Mouse (Mus musculus) hindbrain, embryonic 11.5 days (tissue): ENCODE measurements at regions not wholly inside any gene's neighbourhood (a gene's known extent, or its start where the extent isn't known, plus 50 kb on each side); places are given as distances from the start of the nearest gene placed in this dataset.

Source experiments
- ATAC-seq: fragments of 200-750 bp; cut with Nextera tagmentation; 2 replicates; pipeline ENCODE4 v1.8.0; 2017; ENCODE audit warnings: mild to moderate bottlenecking, moderate TSS enrichment, moderate library complexity; ENCODE audit not compliant: low FRiP score
- DNase-seq: peaks from one replicate; pipeline ENCODE4 v3.0.0-alpha.2; 2015; ENCODE audit warnings: low spot score
- H3K27ac ChIP-seq: fragments of 300-500 bp; sonication (generic); 2 replicates; pipeline ENCODE4 v1.5.1; 2014; ENCODE audit warnings: mild to moderate bottlenecking, low read depth, low read length
- H3K27me3 ChIP-seq: fragments of 300-500 bp; sonication (generic); 2 replicates; pipeline ENCODE4 v1.6.1; 2014; ENCODE audit warnings: mild to moderate bottlenecking, low read length, moderate library complexity, mixed read lengths; ENCODE audit not compliant: control insufficient read depth, insufficient read depth
- H3K36me3 ChIP-seq: fragments of 300-500 bp; sonication (generic); 2 replicates; pipeline ENCODE4 v1.6.1; 2014; ENCODE audit warnings: mild to moderate bottlenecking, low read length, moderate library complexity, mixed read lengths; ENCODE audit not compliant: control insufficient read depth, insufficient read depth
- H3K4me1 ChIP-seq: fragments of 300-500 bp; sonication (generic); replicated peaks from 2 replicates; pipeline ENCODE4 v1.6.1; 2014; ENCODE audit warnings: low read length, mixed read lengths; ENCODE audit not compliant: control insufficient read depth, insufficient read depth
- H3K4me2 ChIP-seq: fragments of 300-500 bp; sonication (generic); replicated peaks from 2 replicates; pipeline ENCODE4 v1.6.1; 2014; ENCODE audit warnings: mild to moderate bottlenecking, low read depth, low read length
- H3K4me3 ChIP-seq: fragments of 300-500 bp; sonication (generic); 2 replicates; pipeline ENCODE4 v1.5.1; 2014; ENCODE audit warnings: low read depth, low read length
- H3K9ac ChIP-seq: fragments of 300-500 bp; sonication (generic); 2 replicates; pipeline ENCODE4 v1.6.1; 2014; ENCODE audit warnings: low read depth, low read length
- H3K9me3 ChIP-seq: fragments of 300-500 bp; sonication (generic); 2 replicates; pipeline ENCODE4 v1.6.1; 2016; ENCODE audit warnings: low read length; ENCODE audit not compliant: control insufficient read depth
- WGBS: fragments of 180-500 bp; shearing (Covaris S2); extraction: QIAGEN DNeasy Blood & Tissue Kit; methylation state at CpG from one replicate; pipeline ENCODE4 v1.1.7; 2014; 5-methylcytosine and 5-hydroxymethylcytosine counted together

- H3K4me3 ChIP-seq: no peak overlapping the region
- H3K9me3 ChIP-seq: no peaks in the 10 kb centered on the region
- H3K4me2 ChIP-seq: no peak overlapping the region
- ATAC-seq (no peak), DNase-seq (no peak)
- H3K9ac ChIP-seq: no peak overlapping the region
- no peaks in the 10 kb centered on the region for H3K4me1 ChIP-seq
- WGBS: 71% methylated on average over 2 of the region's 2 CpGs
- no peaks in the 10 kb centered on the region for H3K27me3 ChIP-seq
- no peak overlapping the region for H3K27ac ChIP-seq
- H3K36me3 ChIP-seq: no peaks in the 10 kb centered on the region
Measured at GRCm38 (mm10) chr1:120767054-120767453, 164.8 kb downstream of the En1 start.

- Histone ChIP-seq H3K4me2 (no peak overlapping the region), H3K36me3 (no peaks in the 10 kb centered on the region), H3K27ac (no peak overlapping the region), H3K9me3 (no peaks in the 10 kb centered on the region), H3K4me3 (no peak overlapping the region), H3K4me1 (no peaks in the 10 kb centered on the region), H3K9ac (no peak overlapping the region), H3K27me3 (no peaks in the 10 kb centered on the region)
- 57% methylated on average over 2 of the region's 2 CpGs for WGBS
- ATAC-seq (no peak), DNase-seq (no peak)
Measured at GRCm38 (mm10) chr1:120771269-120771668, 169.1 kb downstream of the En1 start.

- no peaks in the 10 kb centered on the region for H3K27me3 ChIP-seq
- DNase-seq (no peak), ATAC-seq (no peak)
- H3K4me2 ChIP-seq: no peak overlapping the region
- no peaks in the 10 kb centered on the region for H3K4me1 ChIP-seq
- no peak overlapping the region for H3K27ac ChIP-seq
- 77% methylated on average over 2 of the region's 2 CpGs for WGBS
- H3K36me3 ChIP-seq: no peaks in the 10 kb centered on the region
- no peaks in the 10 kb centered on the region for H3K9me3 ChIP-seq
- H3K4me3 ChIP-seq: no peak overlapping the region
- no peak overlapping the region for H3K9ac ChIP-seq
Measured at GRCm38 (mm10) chr1:120776906-120777305, 174.7 kb downstream of the En1 start.

- WGBS: 93% methylated on average over 2 of the region's 2 CpGs
- DNase-seq (no peak), ATAC-seq (no peak)
- no peak overlapping the region for H3K27ac ChIP-seq
- no peaks in the 10 kb centered on the region for H3K9me3 ChIP-seq
- no peaks in the 10 kb centered on the region for H3K27me3 ChIP-seq
- no peak overlapping the region for H3K4me3 ChIP-seq
- H3K9ac ChIP-seq: no peak overlapping the region
- H3K36me3 ChIP-seq: no peaks in the 10 kb centered on the region
- H3K4me1 ChIP-seq: no peaks in the 10 kb centered on the region
- no peak overlapping the region for H3K4me2 ChIP-seq
Measured at GRCm38 (mm10) chr1:120777468-120777867, 175.2 kb downstream of the En1 start.

- WGBS: 74% methylated on average over 14 of the region's 14 CpGs
Measured at GRCm38 (mm10) chr1:120795245-120795644, 193.0 kb downstream of the En1 start.

GRCm38 (mm10) chr1:120801248-120801979 lies 199.2 kb downstream of the En1 start:
- no peak for DNase-seq
- Histone ChIP-seq H3K4me1 (no peaks in the 10 kb centered on the region), H3K27ac (no peak overlapping the region), H3K36me3 (no peaks in the 10 kb centered on the region), H3K9ac (no peak overlapping the region), H3K9me3 (no peaks in the 10 kb centered on the region), H3K4me3 (no peak overlapping the region), H3K4me2 (no peak overlapping the region), H3K27me3 (no peaks in the 10 kb centered on the region)
- ATAC-seq: no peak
- 35% methylated on average over 5 of the region's 5 CpGs for WGBS

More at GRCm38 (mm10) chr1:120795245-120795644, 193.0 kb downstream of the En1 start:
- H3K4me2 ChIP-seq: no peak overlapping the region
- no peaks in the 10 kb centered on the region for H3K27me3 ChIP-seq
- H3K36me3 ChIP-seq: no peaks in the 10 kb centered on the region
- H3K27ac ChIP-seq: no peak overlapping the region
- no peak overlapping the region for H3K4me3 ChIP-seq
- DNase-seq: peak; percentile 37
- H3K9me3 ChIP-seq: no peaks in the 10 kb centered on the region
- no peak for ATAC-seq
- H3K4me1 ChIP-seq: no peaks in the 10 kb centered on the region
- no peak overlapping the region for H3K9ac ChIP-seq

GRCm38 (mm10) chr1:120801980-120802364 lies 199.8 kb downstream of the En1 start:
- Histone ChIP-seq H3K4me1 (no peaks in the 10 kb centered on the region), H3K27me3 (no peaks in the 10 kb centered on the region), H3K4me2 (no peak overlapping the region), H3K36me3 (no peaks in the 10 kb centered on the region), H3K9me3 (no peaks in the 10 kb centered on the region), H3K4me3 (no peak overlapping the region), H3K9ac (no peak overlapping the region), H3K27ac (no peak overlapping the region)
- WGBS: 82% methylated on average over 8 of the region's 8 CpGs
- ATAC-seq (no peak), DNase-seq (no peak)

GRCm38 (mm10) chr1:120814441-120814840 lies 212.2 kb downstream of the En1 start:
- H3K4me1 ChIP-seq: no peaks in the 10 kb centered on the region
- DNase-seq (no peak), ATAC-seq (no peak)
- H3K9ac ChIP-seq: no peak overlapping the region
- H3K36me3 ChIP-seq: no peaks in the 10 kb centered on the region
- no peak overlapping the region for H3K4me2 ChIP-seq
- H3K9me3 ChIP-seq: no peaks in the 10 kb centered on the region
- no peak overlapping the region for H3K4me3 ChIP-seq
- no peaks in the 10 kb centered on the region for H3K27me3 ChIP-seq
- no peak overlapping the region for H3K27ac ChIP-seq
- WGBS: 87% methylated on average over 4 of the region's 4 CpGs

- ATAC-seq (no peak), DNase-seq (peak; percentile 5)
- H3K27ac ChIP-seq: no peak overlapping the region
- no peak overlapping the region for H3K4me3 ChIP-seq
- H3K36me3 ChIP-seq: no peaks in the 10 kb centered on the region
- H3K9me3 ChIP-seq: no peaks in the 10 kb centered on the region
- no peaks in the 10 kb centered on the region for H3K27me3 ChIP-seq
- H3K9ac ChIP-seq: no peak overlapping the region
- WGBS: 60% methylated on average over 5 of the region's 5 CpGs
- H3K4me1 ChIP-seq: no peaks in the 10 kb centered on the region
- no peak overlapping the region for H3K4me2 ChIP-seq
Measured at GRCm38 (mm10) chr1:120816237-120816820, 214.1 kb downstream of the En1 start.
